Mouse (Mus musculus) heart, postnatal 4 days (tissue): Measurements from ENCODE around the gene Mapkapk3. TPM values are rescaled to one million over a fixed set of nuclear protein-coding genes. Genes with fewer than 3 reads are reported as not detected.

Source experiments
- microRNA-seq, 2 experiments: library from miRNA; unstranded; fragments of <30 nt; microRNA quantifications; one replicate each; pipeline ENCODE4 v1.2.0; 2021 to 2022
- total RNA-seq, 2 experiments: library from RNA; stranded (reverse); gene quantifications; 2 replicates each; pipeline ENCODE4 v1.2.3; 2021

Gene Mapkapk3
- total RNA-seq, 2 experiments from 2014 or later = 18.3 to 18.9 TPM

Small RNA genes within 50 kb of the gene (microRNA-seq; reads per million reads assigned to microRNA genes)
- gene Gm22238 = 0 reads per million in 2 experiments

Other genes starting within 250 kb of the Mapkapk3 start
- gene Dock3, start 58.0 kb downstream of the Mapkapk3 start, total RNA-seq = 1 to 10 TPM; 1.3 to 1.5 TPM
- 100 to 1,000 TPM; 146 to 176 TPM for gene Cish, start 6.1 kb upstream of the Mapkapk3 start, total RNA-seq
- gene Hemk1, start 48.5 kb upstream of the Mapkapk3 start, total RNA-seq = 10 to 100 TPM; 13.0 to 15.0 TPM
- 1 to 10 TPM; 4.6 to 5.8 TPM for gene 6430571L13Rik, start 50.7 kb upstream of the Mapkapk3 start, total RNA-seq
- 10 to 100 TPM; 21.2 to 23.1 TPM for gene Cacna2d2, start 109.7 kb upstream of the Mapkapk3 start, total RNA-seq
- 10 to 100 TPM; 22.1 to 22.8 TPM for gene Tmem115, start 244.1 kb upstream of the Mapkapk3 start, total RNA-seq